Mouse (Mus musculus) ovary, adult 2 months (tissue): ENCODE data around the gene Pou3f3. TPM values are rescaled to one million over a fixed set of nuclear protein-coding genes. Genes with fewer than 3 reads are reported as not detected.

ENCODE experiments used
- polyA plus RNA-seq: library from polyadenylated mRNA; depleted of rRNA; stranded (reverse); fragments of >200 nt; gene quantifications from 2 replicates; pipeline ENCODE4 v1.2.3, GENCODE M21; 2012; rRNA removed

Gene Pou3f3
- polyA plus RNA-seq, result 0.37 and 0.45 TPM in 2 replicates

GRCm38 (mm10) chr1:42695578-42695915 is at the start of gene Pou3f3:
Gene Pou3f3, plus strand, starts transcription at chr1:42695768.

Other genes starting within 250 kb of the Pou3f3 start
- 18.9 and 21.1 TPM in 2 replicates for gene Mrps9, start 155.5 kb downstream of the Pou3f3 start, polyA plus RNA-seq